Mouse (Mus musculus): ENCODE data around the gene Gorasp1. TPM values are rescaled to one million over a fixed set of nuclear protein-coding genes. Genes with fewer than 3 reads are reported as not detected.

Gene Gorasp1
- total RNA-seq, 2 experiments from 2014 or later, result 33.1 to 40.8 TPM

- no peak for DNase-seq (ENCODE audit: low spot score in 2 of 2)
- no peak overlapping the region for H3K4me3 ChIP-seq
- no peak for TF ChIP-seq CTCF (conservative IDR thresholded peaks at IDR 0.05)
- no peak overlapping the region for H3K27ac ChIP-seq
Observed at GRCm38 (mm10) chr9:119899446-119899845, 37.9 kb downstream of the Gorasp1 start.

GRCm38 (mm10) chr9:119895040-119895721, 42.2 kb downstream of the Gorasp1 start:
- no peak for TF ChIP-seq CTCF (conservative IDR thresholded peaks at IDR 0.05)
- H3K27ac ChIP-seq, result peak overlapping the region; percentile 98
- DNase-seq (ENCODE audit: low spot score in 2 of 2), result peak; percentile 13 to 21
- peak overlapping the region; percentile 78 for H3K4me3 ChIP-seq

GRCm38 (mm10) chr9:119894339-119895009, 42.9 kb downstream of the Gorasp1 start, which contains the start of gene Wdr48:
Gene Wdr48 (plus strand): TSS chr9:119894878.
- Histone ChIP-seq H3K27ac (peak within 1 kb of the TSS; percentile 98), H3K4me3 (peak within 1 kb of the TSS; percentile 78)
- no peak for TF ChIP-seq CTCF (conservative IDR thresholded peaks at IDR 0.05)
- DNase-seq (ENCODE audit: low spot score in 2 of 2), result peak; percentile 96 to 97

GRCm38 (mm10) chr9:119893881-119894280, 43.5 kb downstream of the Gorasp1 start:
- no peak for TF ChIP-seq CTCF (conservative IDR thresholded peaks at IDR 0.05)
- H3K27ac ChIP-seq, result peak overlapping the region; percentile 98
- H3K4me3 ChIP-seq, result peak overlapping the region; percentile 78
- DNase-seq (ENCODE audit: low spot score in 2 of 2), result no peak

- no peak overlapping the region for H3K4me3 ChIP-seq
- TF ChIP-seq CTCF (conservative IDR thresholded peaks at IDR 0.05), result peak; percentile 95
- H3K27ac ChIP-seq, result no peak overlapping the region
- peak; percentile 20 to 67 for DNase-seq (ENCODE audit: low spot score in 2 of 2)
Observed at GRCm38 (mm10) chr9:119890692-119891091, 46.7 kb downstream of the Gorasp1 start.

GRCm38 (mm10) chr9:119889446-119889845, 47.9 kb downstream of the Gorasp1 start:
- DNase-seq (ENCODE audit: low spot score in 2 of 2), result no peak

GRCm38 (mm10) chr9:119888843-119889246, 48.5 kb downstream of the Gorasp1 start:
- H3K4me3 ChIP-seq, result no peak overlapping the region
- no peak for TF ChIP-seq CTCF (conservative IDR thresholded peaks at IDR 0.05)
- no peak overlapping the region for H3K27ac ChIP-seq
- DNase-seq (ENCODE audit: low spot score in 2 of 2), result no peak

More at GRCm38 (mm10) chr9:119889446-119889845, 47.9 kb downstream of the Gorasp1 start:
- Histone ChIP-seq H3K4me3 (no peak overlapping the region), H3K27ac (no peak overlapping the region)
- no peak for TF ChIP-seq CTCF (conservative IDR thresholded peaks at IDR 0.05)

- no peak for TF ChIP-seq CTCF (conservative IDR thresholded peaks at IDR 0.05)
- DNase-seq (ENCODE audit: low spot score in 2 of 2), result no peak
- Histone ChIP-seq H3K27ac (no peak overlapping the region), H3K4me3 (no peak overlapping the region)
Observed at GRCm38 (mm10) chr9:119887144-119887901, 50.0 kb downstream of the Gorasp1 start.

Other genes with a start within 250 kb of the Gorasp1 start
- gene Scn10a, start 218.2 kb downstream of the Gorasp1 start, total RNA-seq (2021), result not detected
- not detected for gene Scn11a, start 112.1 kb downstream of the Gorasp1 start, total RNA-seq (2021)
- 10 to 100 TPM; 76.5 to 84.9 TPM for gene Wdr48, start 42.7 kb downstream of the Gorasp1 start, total RNA-seq (2021)
- gene Ttc21a, start within 50 bp of the Gorasp1 start, total RNA-seq (2021), result under 1 TPM; 0.49 to 0.92 TPM
- 10 to 100 TPM; 13.7 TPM for gene Csrnp1, start 47.1 kb upstream of the Gorasp1 start, total RNA-seq (2021)
- gene Xirp1, start 86.0 kb upstream of the Gorasp1 start, total RNA-seq (2021), result under 1 TPM; 0.10 to 0.23 TPM
- 10 to 100 TPM; 30.8 to 31.7 TPM for gene Cx3cr1, start 132.3 kb upstream of the Gorasp1 start, total RNA-seq (2021)
- gene Ccr8, start 154.5 kb upstream of the Gorasp1 start, total RNA-seq (2021), result not detected
- gene Slc25a38, start 172.8 kb upstream of the Gorasp1 start, total RNA-seq (2021), result 10 to 100 TPM; 26.1 to 26.4 TPM
- gene Rpsa, start 190.1 kb upstream of the Gorasp1 start, total RNA-seq (2021), result 100 to 1,000 TPM; 440 to 441 TPM
- 100 to 1,000 TPM; 305 to 312 TPM for gene Mobp, start 212.1 kb upstream of the Gorasp1 start, total RNA-seq (2021)